Mouse (Mus musculus) stomach, embryonic 16.5 days (tissue): ENCODE data around the gene Ccdc92b. TPM values are rescaled to one million over a fixed set of nuclear protein-coding genes. Genes with fewer than 3 reads are reported as not detected.

Experiments used
- ATAC-seq: fragments of 200-750 bp; cut with Nextera tagmentation; 2 replicates; pipeline ENCODE4 v1.8.0; 2017; ENCODE audit warnings: moderate number of reproducible peaks, moderate TSS enrichment; ENCODE audit not compliant: insufficient read depth, low FRiP score
- H3K27ac ChIP-seq: fragments of 300-500 bp; sonication (generic); 2 replicates; pipeline ENCODE4 v1.5.1; 2014; ENCODE audit warnings: low read length
- H3K27me3 ChIP-seq: fragments of 300-500 bp; sonication (generic); 2 replicates; pipeline ENCODE4 v1.6.1; 2014; ENCODE audit warnings: low read length, control low read depth, mixed read lengths; ENCODE audit not compliant: control insufficient read depth, insufficient read depth
- H3K36me3 ChIP-seq: fragments of 300-500 bp; sonication (generic); 2 replicates; pipeline ENCODE4 v1.6.1; 2014; ENCODE audit warnings: low read length; ENCODE audit not compliant: control insufficient read depth, insufficient read depth
- H3K4me1 ChIP-seq: fragments of 300-500 bp; sonication (generic); 2 replicates; pipeline ENCODE4 v1.6.1; 2014; ENCODE audit warnings: low read length, control low read depth, mixed read lengths; ENCODE audit not compliant: control insufficient read depth, insufficient read depth
- H3K4me2 ChIP-seq: fragments of 300-500 bp; sonication (generic); 2 replicates; pipeline ENCODE4 v1.6.1; 2014; ENCODE audit warnings: low read depth, low read length, mixed read lengths
- H3K4me3 ChIP-seq: fragments of 300-500 bp; sonication (generic); replicated peaks from 2 replicates; pipeline ENCODE4 v1.5.1; 2014; ENCODE audit warnings: mild to moderate bottlenecking, low read length
- H3K9ac ChIP-seq: fragments of 300-500 bp; sonication (generic); 2 replicates; pipeline ENCODE4 v1.6.1; 2014; ENCODE audit warnings: low read length
- H3K9me3 ChIP-seq: fragments of 300-500 bp; sonication (generic); replicated peaks from 2 replicates; pipeline ENCODE4 v1.6.1; 2016; ENCODE audit warnings: low read length, control low read depth; ENCODE audit not compliant: control insufficient read depth
- WGBS: fragments of 180-500 bp; shearing (Covaris S2); extraction: QIAGEN DNeasy Blood & Tissue Kit; methylation state at CpG from one replicate; pipeline ENCODE4 v1.1.7; 2014; 5-methylcytosine and 5-hydroxymethylcytosine counted together
- polyA plus RNA-seq: library from polyadenylated mRNA; unstranded; fragments of >200 nt; fragmentation: Nextera tagmentation; extraction: Ambion mirVana; gene quantifications from 2 replicates; pipeline ENCODE4 v1.2.1, GENCODE M21; 2015

Ccdc92b gene
- polyA plus RNA-seq, 1 experiment from 2014 or later, result 0.37 TPM

GRCm38 (mm10) chr11:74627481-74627880 is 8.1 kb downstream of the Ccdc92b start:
- 67% methylated on average over 3 of the region's 3 CpGs for WGBS
- ATAC-seq, result no peak

GRCm38 (mm10) chr11:74631880-74632789 is 12.7 kb downstream of the Ccdc92b start:
- Histone ChIP-seq H3K4me1 (no peaks in the 10 kb centered on the region), H3K27me3 (no peaks in the 10 kb centered on the region), H3K36me3 (no peaks in the 10 kb centered on the region), H3K9me3 (no peaks in the 10 kb centered on the region), H3K9ac (no peak overlapping the region), H3K4me3 (no peak overlapping the region), H3K27ac (no peak overlapping the region), H3K4me2 (no peak overlapping the region)
- 66% methylated on average over 7 of the region's 7 CpGs for WGBS
- no peak for ATAC-seq

More at GRCm38 (mm10) chr11:74627481-74627880, 8.1 kb downstream of the Ccdc92b start:
- H3K9ac ChIP-seq, result no peak overlapping the region
- no peaks in the 10 kb centered on the region for H3K4me1 ChIP-seq
- H3K4me2 ChIP-seq, result no peak overlapping the region
- H3K9me3 ChIP-seq, result no peaks in the 10 kb centered on the region
- H3K36me3 ChIP-seq, result no peaks in the 10 kb centered on the region
- H3K27ac ChIP-seq, result no peak overlapping the region
- H3K27me3 ChIP-seq, result no peaks in the 10 kb centered on the region
- H3K4me3 ChIP-seq, result no peak overlapping the region

GRCm38 (mm10) chr11:74634490-74635275 is 15.3 kb downstream of the Ccdc92b start:
- Histone ChIP-seq H3K9ac (no peak overlapping the region), H3K9me3 (no peaks in the 10 kb centered on the region), H3K4me2 (no peak overlapping the region), H3K4me3 (no peak overlapping the region), H3K4me1 (peaks cover 13% of the 10 kb centered on the region), H3K27ac (no peak overlapping the region), H3K27me3 (no peaks in the 10 kb centered on the region), H3K36me3 (no peaks in the 10 kb centered on the region)
- no peak for ATAC-seq
- WGBS, result 68% methylated on average over 5 of the region's 5 CpGs

GRCm38 (mm10) chr11:74637486-74637885 is 18.1 kb downstream of the Ccdc92b start:
- H3K27ac ChIP-seq, result peak overlapping the region; percentile 97
- no peaks in the 10 kb centered on the region for H3K36me3 ChIP-seq
- 17% methylated on average over 8 of the region's 8 CpGs for WGBS
- peak overlapping the region; percentile 78 for H3K4me3 ChIP-seq
- H3K27me3 ChIP-seq, result no peaks in the 10 kb centered on the region
- no peak for ATAC-seq
- peak overlapping the region; percentile 63 for H3K4me2 ChIP-seq
- peaks cover 20% of the 10 kb centered on the region for H3K4me1 ChIP-seq
- peak overlapping the region; percentile 88 for H3K9ac ChIP-seq
- H3K9me3 ChIP-seq, result no peaks in the 10 kb centered on the region

- Histone ChIP-seq H3K36me3 (no peaks in the 10 kb centered on the region), H3K27me3 (no peaks in the 10 kb centered on the region)
- ATAC-seq, result peak; percentile 92
Observed at GRCm38 (mm10) chr11:74637971-74638790, 18.8 kb downstream of the Ccdc92b start.

GRCm38 (mm10) chr11:74638791-74639411 is 19.5 kb downstream of the Ccdc92b start:
- Histone ChIP-seq H3K9me3 (no peaks in the 10 kb centered on the region), H3K4me1 (peaks cover 20% of the 10 kb centered on the region), H3K27me3 (no peaks in the 10 kb centered on the region), H3K36me3 (no peaks in the 10 kb centered on the region), H3K9ac (peak overlapping the region; percentile 88), H3K4me3 (peak overlapping the region; percentile 78), H3K4me2 (peak overlapping the region; percentile 63), H3K27ac (peak overlapping the region; percentile 97)
- 11% methylated on average over 9 of the region's 9 CpGs for WGBS
- peak; percentile 64 for ATAC-seq

More at GRCm38 (mm10) chr11:74637971-74638790, 18.8 kb downstream of the Ccdc92b start:
- H3K4me1 ChIP-seq, result peaks cover 20% of the 10 kb centered on the region
- H3K9me3 ChIP-seq, result no peaks in the 10 kb centered on the region
- WGBS, result under 1% methylated on average over 84 of the region's 86 CpGs
- peak overlapping the region; percentile 88 for H3K9ac ChIP-seq
- peak overlapping the region; percentile 78 for H3K4me3 ChIP-seq
- peak overlapping the region; percentile 63 for H3K4me2 ChIP-seq
- peak overlapping the region; percentile 97 for H3K27ac ChIP-seq

- no peaks in the 10 kb centered on the region for H3K36me3 ChIP-seq
- peak overlapping the region; percentile 63; the same call in 1 of the 2 replicates for H3K4me2 ChIP-seq
- no peaks in the 10 kb centered on the region for H3K27me3 ChIP-seq
- ATAC-seq, result no peak
- WGBS, result 56% methylated on average over 1 of the region's 1 CpGs
- peak overlapping the region; percentile 97 for H3K27ac ChIP-seq
- peak overlapping the region; percentile 13; the same call in 1 of the 2 replicates for H3K9ac ChIP-seq
- no peak overlapping the region; the same call in 1 of the 2 replicates for H3K4me3 ChIP-seq
- peaks cover 20% of the 10 kb centered on the region for H3K4me1 ChIP-seq
- H3K9me3 ChIP-seq, result no peaks in the 10 kb centered on the region
Observed at GRCm38 (mm10) chr11:74639628-74640027, 20.2 kb downstream of the Ccdc92b start.

- H3K9ac ChIP-seq, result no peak overlapping the region
- H3K27me3 ChIP-seq, result no peaks in the 10 kb centered on the region
- H3K9me3 ChIP-seq, result no peaks in the 10 kb centered on the region
- peak overlapping the region; percentile 65 for H3K27ac ChIP-seq
- H3K36me3 ChIP-seq, result no peaks in the 10 kb centered on the region
- H3K4me3 ChIP-seq, result no peak overlapping the region
- 81% methylated on average over 1 of the region's 1 CpGs for WGBS
- H3K4me1 ChIP-seq, result peaks cover 28% of the 10 kb centered on the region
- H3K4me2 ChIP-seq, result no peak overlapping the region
- ATAC-seq, result no peak
Observed at GRCm38 (mm10) chr11:74647966-74648365, 28.6 kb downstream of the Ccdc92b start.
